Mouse (Mus musculus): Measurements from ENCODE around the gene Olfr747. TPM values are rescaled to one million over a fixed set of nuclear protein-coding genes. Genes with fewer than 3 reads are reported as not detected.

The Olfr747 gene
- polyA plus RNA-seq, 1 experiment from 2014 or later, result not detected

DNA sequence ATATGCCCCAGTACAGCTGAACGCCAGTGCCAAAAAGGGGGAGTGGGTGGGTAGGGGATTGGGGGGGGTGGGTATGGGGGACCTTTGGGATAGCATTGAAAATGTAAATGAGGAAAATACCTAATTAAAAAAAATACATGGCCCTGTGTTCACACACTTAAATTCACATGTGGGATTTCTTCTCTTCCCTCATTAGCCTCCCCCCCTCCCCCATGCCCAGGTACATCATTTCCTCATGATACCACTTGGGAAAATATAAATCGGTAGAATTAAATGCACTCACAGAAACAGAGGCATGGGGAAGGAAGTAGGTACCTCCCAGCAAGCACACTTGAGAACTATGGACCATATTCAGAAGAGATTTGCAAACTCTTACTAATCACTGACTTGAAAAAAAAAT is 53.9 kb downstream of the Olfr747 start, which contains the start of gene Olfr745:
Gene Olfr745, plus strand, starts transcription at position 301 of the 400 bp plus-strand sequence.
- WGBS, result 82% methylated on average over 2 of the region's 2 CpGs
- no peak for ATAC-seq
- TF ChIP-seq CTCF (IDR thresholded peaks at IDR 0.05; ENCODE audit: low read depth), result no peak

More for the DNA sequence above, 53.9 kb downstream of the Olfr747 start, which contains the start of gene Olfr745:
- Histone ChIP-seq H3K27me3 (replicated peaks; ENCODE audit: control insufficient read depth, insufficient read depth, low read length) (no peaks in the 10 kb centered on the region), H3K9me3 (ENCODE audit: control insufficient read depth) (no peaks in the 10 kb centered on the region), H3K4me1 (replicated peaks; ENCODE audit: control insufficient read depth, insufficient read depth, low read length) (no peaks in the 10 kb centered on the region), H3K36me3 (ENCODE audit: control insufficient read depth, insufficient read depth) (no peaks in the 10 kb centered on the region), H3K4me3 (ENCODE audit: low read depth, low read length) (no peak within 1 kb of the TSS), H3K27ac (ENCODE audit: low read depth, low read length) (no peak within 1 kb of the TSS), H3K9ac (ENCODE audit: low read depth, low read length) (no peak within 1 kb of the TSS), H3K4me2 (replicated peaks; ENCODE audit: low read depth) (no peak within 1 kb of the TSS)

Other genes with a start within 250 kb of the Olfr747 start
- not detected in 2 replicates for gene Olfr740, start 247.7 kb downstream of the Olfr747 start, polyA plus RNA-seq (2015; fragmentation: Nextera tagmentation; extraction: Ambion mirVana)
- not detected in 2 replicates for gene Olfr741, start 220.5 kb downstream of the Olfr747 start, polyA plus RNA-seq (2015; fragmentation: Nextera tagmentation; extraction: Ambion mirVana)
- not detected in 2 replicates for gene Olfr742, start 189.6 kb downstream of the Olfr747 start, polyA plus RNA-seq (2015; fragmentation: Nextera tagmentation; extraction: Ambion mirVana)
- gene Olfr743, start 171.4 kb downstream of the Olfr747 start, polyA plus RNA-seq (2015; fragmentation: Nextera tagmentation; extraction: Ambion mirVana), result not detected in 2 replicates
- not detected in 2 replicates for gene Olfr744, start 78.3 kb downstream of the Olfr747 start, polyA plus RNA-seq (2015; fragmentation: Nextera tagmentation; extraction: Ambion mirVana)
- not detected in 2 replicates for gene Olfr745, start 53.8 kb downstream of the Olfr747 start, polyA plus RNA-seq (2015; fragmentation: Nextera tagmentation; extraction: Ambion mirVana)
- not detected in 2 replicates for gene Olfr746, start 46.1 kb downstream of the Olfr747 start, polyA plus RNA-seq (2015; fragmentation: Nextera tagmentation; extraction: Ambion mirVana)
- not detected in 2 replicates for gene Olfr748, start 14.2 kb upstream of the Olfr747 start, polyA plus RNA-seq (2015; fragmentation: Nextera tagmentation; extraction: Ambion mirVana)
- not detected in 2 replicates for gene Olfr749, start 51.9 kb upstream of the Olfr747 start, polyA plus RNA-seq (2015; fragmentation: Nextera tagmentation; extraction: Ambion mirVana)
- 30.5 and 31.0 TPM in 2 replicates for gene Ttc5, start 92.3 kb upstream of the Olfr747 start, polyA plus RNA-seq (2015; fragmentation: Nextera tagmentation; extraction: Ambion mirVana)
- not detected in 2 replicates for gene Ccnb1ip1, start 114.5 kb upstream of the Olfr747 start, polyA plus RNA-seq (2015; fragmentation: Nextera tagmentation; extraction: Ambion mirVana)
- 35.4 and 36.7 TPM in 2 replicates for gene Parp2, start 114.6 kb upstream of the Olfr747 start, polyA plus RNA-seq (2015; fragmentation: Nextera tagmentation; extraction: Ambion mirVana)
- gene Tep1, start 177.4 kb upstream of the Olfr747 start, polyA plus RNA-seq (2015; fragmentation: Nextera tagmentation; extraction: Ambion mirVana), result 23.7 and 23.8 TPM in 2 replicates
- 0.09 and 0.17 TPM in 2 replicates for gene Klhl33, start 204.3 kb upstream of the Olfr747 start, polyA plus RNA-seq (2015; fragmentation: Nextera tagmentation; extraction: Ambion mirVana)
- 56.8 and 57.8 TPM in 2 replicates for gene Osgep, start 231.7 kb upstream of the Olfr747 start, polyA plus RNA-seq (2015; fragmentation: Nextera tagmentation; extraction: Ambion mirVana)
- gene Apex1, start 231.8 kb upstream of the Olfr747 start, polyA plus RNA-seq (2015; fragmentation: Nextera tagmentation; extraction: Ambion mirVana), result 71.0 and 74.1 TPM in 2 replicates
- 51.2 and 51.4 TPM in 2 replicates for gene Pip4p1, start 237.7 kb upstream of the Olfr747 start, polyA plus RNA-seq (2015; fragmentation: Nextera tagmentation; extraction: Ambion mirVana)
- gene Pnp, start 237.9 kb upstream of the Olfr747 start, polyA plus RNA-seq (2015; fragmentation: Nextera tagmentation; extraction: Ambion mirVana), result 138 and 143 TPM in 2 replicates